ENCODE assay signal across 8 mouse cellular contexts in genomic region chr7:29518421-29519210, GRCm38 (mm10). TPM values are rescaled to one million over a fixed set of nuclear protein-coding genes. Genes with fewer than 3 reads are reported as not detected.
A peak's percentile ranks its signal among the peaks of the same experiment; 100 is the strongest.
DNase-seq lines count a peak whose midpoint lies in the region; ATAC-seq and TF ChIP-seq lines count a peak whose summit lies in the region.

Gene Sipa1l3, minus strand, starts transcription at chr7:29518641.

- peak within 1 kb of the TSS; percentile 88 for H3K4me2 ChIP-seq in embryonic facial prominence, embryonic 14.5 days (ENCODE audit: low read depth, low read length)
- H3K4me2 ChIP-seq in limb, embryonic 13.5 days (replicated peaks) = peak within 1 kb of the TSS; percentile 79
- H3K4me2 ChIP-seq in midbrain, embryonic 16.5 days (ENCODE audit: low read length) = peak within 1 kb of the TSS; percentile 83

- WGBS in embryonic facial prominence, embryonic 14.5 days = under 1% methylated on average over 56 of the region's 88 CpGs
- under 1% methylated on average over 88 of the region's 88 CpGs for WGBS in heart, adult 2 months
- WGBS in limb, embryonic 13.5 days = under 1% methylated on average over 88 of the region's 88 CpGs
- WGBS in midbrain, embryonic 16.5 days = under 1% methylated on average over 87 of the region's 88 CpGs

- no peak for TF ChIP-seq EP300 in heart, adult 2 months (IDR thresholded peaks at IDR 0.05; ENCODE audit: insufficient read depth, low read depth, low read length)

- peak; percentile 94 for DNase-seq in 3T3-L1 (ENCODE audit: low read depth, low spot score)
- DNase-seq in adrenal gland, postnatal 4 days (ENCODE audit: low spot score in 2 of 2) = peak; percentile 86 to 92
- peak; percentile 100 for DNase-seq in embryonic facial prominence, embryonic 14.5 days (ENCODE audit: low spot score)
- peak; percentile 97 to 98 for DNase-seq in heart, adult 2 months
- peak; percentile 98 for DNase-seq in kidney, adult 8-10 months
- peak; percentile 79 to 94 for DNase-seq in spleen, postnatal 10 days (ENCODE audit: low spot score in 2 of 2)

- peak within 1 kb of the TSS; percentile 81 for H3K9ac ChIP-seq in embryonic facial prominence, embryonic 14.5 days (ENCODE audit: low read depth, low read length)
- H3K9ac ChIP-seq in heart, adult 2 months (ENCODE audit: low read depth, low read length) = peak within 1 kb of the TSS; percentile 82
- H3K9ac ChIP-seq in limb, embryonic 13.5 days = peak within 1 kb of the TSS; percentile 84
- peak within 1 kb of the TSS; percentile 90 for H3K9ac ChIP-seq in midbrain, embryonic 16.5 days (ENCODE audit: low read depth, low read length)

- peak within 1 kb of the TSS; percentile 80 for H3K27ac ChIP-seq in embryonic facial prominence, embryonic 14.5 days (replicated peaks; ENCODE audit: low read depth, low read length)
- peak within 1 kb of the TSS; percentile 79 for H3K27ac ChIP-seq in heart, adult 2 months
- peak within 1 kb of the TSS; percentile 85 for H3K27ac ChIP-seq in limb, embryonic 13.5 days
- peak within 1 kb of the TSS; percentile 88 for H3K27ac ChIP-seq in midbrain, embryonic 16.5 days (ENCODE audit: low read length)

- TF ChIP-seq CTCF in heart, adult 2 months (IDR thresholded peaks at IDR 0.05) = no peak

- intact Hi-C loops in heart, adult 2 months (cut with DNase I) = loop anchor here (5.0 kb wide), 1 partner anchor 76 kb away; no protein-coding TSS in a partner anchor

- H3K4me3 ChIP-seq in embryonic facial prominence, embryonic 14.5 days (ENCODE audit: low read depth, low read length) = peak within 1 kb of the TSS; percentile 95
- H3K4me3 ChIP-seq in heart, adult 2 months = peak within 1 kb of the TSS; percentile 82
- peak within 1 kb of the TSS; percentile 80 for H3K4me3 ChIP-seq in limb, embryonic 13.5 days
- H3K4me3 ChIP-seq in midbrain, embryonic 16.5 days (ENCODE audit: low read depth, low read length) = peak within 1 kb of the TSS; percentile 93

- H3K9me3 ChIP-seq in embryonic facial prominence, embryonic 14.5 days (ENCODE audit: control insufficient read depth, low read length) = no peaks in the 10 kb centered on the region
- no peaks in the 10 kb centered on the region for H3K9me3 ChIP-seq in limb, embryonic 13.5 days
- no peaks in the 10 kb centered on the region for H3K9me3 ChIP-seq in midbrain, embryonic 16.5 days (replicated peaks; ENCODE audit: control insufficient read depth, low read length, poor library complexity, severe bottlenecking)

- H3K4me1 ChIP-seq in embryonic facial prominence, embryonic 14.5 days (ENCODE audit: control insufficient read depth, insufficient read depth, low read length) = peaks cover 13% of the 10 kb centered on the region; the same call in 1 of the 2 replicates
- no peaks in the 10 kb centered on the region for H3K4me1 ChIP-seq in heart, adult 2 months (ENCODE audit: control insufficient read depth, insufficient read depth, low read length)
- peaks cover 34% of the 10 kb centered on the region for H3K4me1 ChIP-seq in limb, embryonic 13.5 days
- peaks cover 20% of the 10 kb centered on the region for H3K4me1 ChIP-seq in midbrain, embryonic 16.5 days (ENCODE audit: control insufficient read depth, insufficient read depth, low read length)

- peak; percentile 99 for ATAC-seq in embryonic facial prominence, embryonic 14.5 days (ENCODE audit: low read depth)
- ATAC-seq in limb, embryonic 13.5 days (ENCODE audit: low FRiP score, low read depth) = peak; percentile 97
- peak; percentile 97 for ATAC-seq in midbrain, embryonic 16.5 days

- 0 out of 2 replicates have a peak, but pooled peaks cover 3% of the 10 kb centered on the region for H3K79me2 ChIP-seq in heart, adult 2 months (replicated peaks; ENCODE audit: control insufficient read depth, insufficient read depth, low read length)

- TF ChIP-seq POLR2A in heart, adult 2 months (IDR thresholded peaks at IDR 0.05; ENCODE audit: insufficient read depth, low read depth, low read length) = peak; percentile 77

- no peaks in the 10 kb centered on the region for H3K36me3 ChIP-seq in embryonic facial prominence, embryonic 14.5 days (ENCODE audit: control insufficient read depth, insufficient read depth, low read length)
- no peaks in the 10 kb centered on the region for H3K36me3 ChIP-seq in heart, adult 2 months (ENCODE audit: control insufficient read depth, insufficient read depth, low read length)
- H3K36me3 ChIP-seq in limb, embryonic 13.5 days = no peaks in the 10 kb centered on the region
- no peaks in the 10 kb centered on the region for H3K36me3 ChIP-seq in midbrain, embryonic 16.5 days (ENCODE audit: control insufficient read depth, insufficient read depth, low read length)

- H3K27me3 ChIP-seq in embryonic facial prominence, embryonic 14.5 days (replicated peaks; ENCODE audit: control insufficient read depth, insufficient read depth, low read length) = no peaks in the 10 kb centered on the region
- H3K27me3 ChIP-seq in heart, adult 2 months (ENCODE audit: control insufficient read depth, insufficient read depth, low read length) = no peaks in the 10 kb centered on the region
- H3K27me3 ChIP-seq in limb, embryonic 13.5 days = no peaks in the 10 kb centered on the region
- H3K27me3 ChIP-seq in midbrain, embryonic 16.5 days (ENCODE audit: control insufficient read depth, insufficient read depth, low read depth, low read length) = no peaks in the 10 kb centered on the region

RNA-seq across cellular contexts. Expression of gene Sipa1l3, which starts in this region (rescaled TPM):
- total RNA-seq in adrenal gland, postnatal 4 days (2021) = 10 to 100 TPM; 67.4 to 86.4 TPM
- 12.5 and 15.6 TPM in 2 replicates for polyA plus RNA-seq in embryonic facial prominence, embryonic 14.5 days (2014; fragmentation: Nextera tagmentation; extraction: Ambion mirVana)
- total RNA-seq in heart, adult 2 months (2021) = 10 to 100 TPM in 1 of 2 experiments, 1 to 10 TPM in 1; 8.9 to 10.7 TPM
- 9.1 and 11.5 TPM in 2 replicates for polyA plus RNA-seq in heart, adult 2 months (2012; rRNA removed)
- polyA plus RNA-seq in limb, embryonic 13.5 days (2015; fragmentation: Nextera tagmentation; extraction: Ambion mirVana) = 11.5 and 13.9 TPM in 2 replicates
- 17.3 and 17.8 TPM in 2 replicates for polyA plus RNA-seq in midbrain, embryonic 16.5 days (2015; fragmentation: Nextera tagmentation; extraction: Ambion mirVana)

Comparison
In these comparisons a context has a peak if more than half of its experiments do, and no peak if none do; other contexts are left out.
1. Peak in every context shown above with its lines: DNase-seq, ATAC-seq, H3K4me3 ChIP-seq and H3K27ac ChIP-seq.
2. RNA of gene Sipa1l3 (total RNA-seq): 67.4 to 86.4 TPM in adrenal gland, postnatal 4 days; 8.9 to 10.7 TPM in heart, adult 2 months; every median in the first group is over 4 times any median in the second.